Mouse (Mus musculus) liver, postnatal 0 days (tissue): ENCODE results near the gene Fpr-rs7. TPM values are rescaled to one million over a fixed set of nuclear protein-coding genes. Genes with fewer than 3 reads are reported as not detected.

Experiments
- ATAC-seq: fragments of 200-750 bp; cut with Nextera tagmentation; 2 replicates; pipeline ENCODE4 v1.8.0; 2017; ENCODE audit warnings: mild to moderate bottlenecking, moderate library complexity
- DNase-seq: peaks from one replicate; pipeline ENCODE4 v3.0.0-alpha.2; 2016
- H3K27ac ChIP-seq: fragments of 300-500 bp; sonication (generic); 2 replicates; pipeline ENCODE4 v1.5.1; 2014; ENCODE audit warnings: antibody characterized with exemption, moderate library complexity, mild to moderate bottlenecking, low read depth
- H3K27me3 ChIP-seq: fragments of 300-500 bp; sonication (generic); 2 replicates; pipeline ENCODE4 v1.6.1; 2014; ENCODE audit warnings: low read length, control low read depth, mixed read lengths; ENCODE audit not compliant: insufficient read depth
- H3K36me3 ChIP-seq: fragments of 300-500 bp; sonication (generic); replicated peaks from 2 replicates; pipeline ENCODE4 v1.6.1; 2014; ENCODE audit warnings: mild to moderate bottlenecking, control low read depth, low read length, moderate library complexity, mixed read lengths; ENCODE audit not compliant: insufficient read depth
- H3K4me1 ChIP-seq: fragments of 300-500 bp; sonication (generic); 2 replicates; pipeline ENCODE4 v1.6.1; 2014; ENCODE audit warnings: antibody characterized with exemption, mild to moderate bottlenecking, control low read depth; ENCODE audit not compliant: insufficient read depth
- H3K4me2 ChIP-seq: fragments of 300-500 bp; sonication (generic); 2 replicates; pipeline ENCODE4 v1.6.1; 2014; ENCODE audit warnings: low read depth, mild to moderate bottlenecking, low read length, moderate library complexity, mixed read lengths
- H3K4me3 ChIP-seq: fragments of 300-500 bp; sonication (generic); 2 replicates; pipeline ENCODE4 v1.5.1; 2014; ENCODE audit warnings: low read depth, low read length
- H3K9ac ChIP-seq: fragments of 300-500 bp; sonication (generic); replicated peaks from 2 replicates; pipeline ENCODE4 v1.6.1; 2014; ENCODE audit warnings: mild to moderate bottlenecking, moderate library complexity
- H3K9me3 ChIP-seq: fragments of 300-500 bp; sonication (generic); 2 replicates; pipeline ENCODE4 v1.6.1; 2016; ENCODE audit warnings: mild to moderate bottlenecking, control low read depth, low read length, mixed read lengths
- CTCF ChIP-seq: sonication (generic); IDR thresholded peaks from 2 replicates; pipeline ENCODE4 v1.5.1; 2016; ENCODE audit warnings: antibody characterized with exemption, low read depth
- EP300 ChIP-seq: IDR thresholded peaks from 2 replicates; pipeline ENCODE4 v1.6.1; 2016; ENCODE audit warnings: antibody characterized with exemption, low read depth, mild to moderate bottlenecking
- WGBS: fragments of 180-500 bp; shearing (Covaris S2); extraction: QIAGEN DNeasy Blood & Tissue Kit; methylation state at CpG from one replicate; pipeline ENCODE4 v1.1.7; 2014; ENCODE audit not compliant: insufficient replicate concordance; 5-methylcytosine and 5-hydroxymethylcytosine counted together
- polyA plus RNA-seq: library from polyadenylated mRNA; unstranded; fragments of >200 nt; fragmentation: Nextera tagmentation; extraction: Ambion mirVana; gene quantifications from 2 replicates; pipeline ENCODE4 v1.2.1, GENCODE M21; 2015

Fpr-rs7 gene
- polyA plus RNA-seq = not detected in 2 replicates

GRCm38 (mm10) chr17:20114126-20114525 is at the start of gene Fpr-rs7:
Gene Fpr-rs7, minus strand, starts transcription at chr17:20114226.
- Histone ChIP-seq H3K4me1 (no peaks in the 10 kb centered on the region), H3K27ac (no peak within 1 kb of the TSS), H3K36me3 (no peaks in the 10 kb centered on the region), H3K9me3 (no peaks in the 10 kb centered on the region), H3K9ac (no peak within 1 kb of the TSS), H3K4me2 (no peak within 1 kb of the TSS), H3K4me3 (no peak within 1 kb of the TSS), H3K27me3 (no peaks in the 10 kb centered on the region)
- ATAC-seq (no peak), DNase-seq (no peak)
- TF ChIP-seq CTCF = no peak
- no peak for TF ChIP-seq EP300

- no peak overlapping the region for H3K27ac ChIP-seq
- no peaks in the 10 kb centered on the region for H3K9me3 ChIP-seq
- H3K36me3 ChIP-seq = no peaks in the 10 kb centered on the region
- H3K4me3 ChIP-seq = no peak overlapping the region
- H3K9ac ChIP-seq = no peak overlapping the region
- ATAC-seq (no peak), DNase-seq (no peak)
- WGBS = 65% methylated on average over 6 of the region's 6 CpGs
- TF ChIP-seq CTCF = no peak
- TF ChIP-seq EP300 = no peak
- H3K4me1 ChIP-seq = no peaks in the 10 kb centered on the region
- H3K4me2 ChIP-seq = no peak overlapping the region
- H3K27me3 ChIP-seq = no peaks in the 10 kb centered on the region
Observed at GRCm38 (mm10) chr17:20074090-20074489, 39.9 kb downstream of the Fpr-rs7 start.

GRCm38 (mm10) chr17:20071656-20072396 is 42.2 kb downstream of the Fpr-rs7 start:
- Histone ChIP-seq H3K4me2 (no peak overlapping the region), H3K36me3 (no peaks in the 10 kb centered on the region), H3K9me3 (no peaks in the 10 kb centered on the region), H3K27ac (no peak overlapping the region), H3K27me3 (no peaks in the 10 kb centered on the region), H3K9ac (no peak overlapping the region), H3K4me3 (no peak overlapping the region), H3K4me1 (no peaks in the 10 kb centered on the region)
- ATAC-seq = no peak
- no peak for DNase-seq
- 81% methylated on average over 4 of the region's 4 CpGs for WGBS
- no peak for TF ChIP-seq CTCF
- TF ChIP-seq EP300 = no peak

Other genes starting within 250 kb of the Fpr-rs7 start
- gene Vmn2r104, start 65.9 kb downstream of the Fpr-rs7 start, polyA plus RNA-seq = not detected in 2 replicates
- gene Fpr-rs6, start 68.9 kb upstream of the Fpr-rs7 start, polyA plus RNA-seq = not detected in 2 replicates
- gene Vmn2r105, start 120.8 kb upstream of the Fpr-rs7 start, polyA plus RNA-seq = not detected in 2 replicates
- gene Vmn2r106, start 171.3 kb upstream of the Fpr-rs7 start, polyA plus RNA-seq = not detected in 2 replicates
- not detected in 2 replicates for gene Vmn2r107, start 231.0 kb upstream of the Fpr-rs7 start, polyA plus RNA-seq